Mouse (Mus musculus) heart, postnatal 25 days (tissue): ENCODE results near the gene Ndufaf2. TPM values are rescaled to one million over a fixed set of nuclear protein-coding genes. Genes with fewer than 3 reads are reported as not detected.

Experiments used
- DNase-seq: peaks from one replicate; pipeline ENCODE4 v3.0.0; 2022; ENCODE audit warnings: low spot score
- intact Hi-C: fragments of 180-260 bp; cut with DNase I; formaldehyde crosslinking; loops from one replicate; pipeline ENCODE4 v1.15.1; 2025
- total RNA-seq, 2 experiments: library from RNA; stranded (reverse); gene quantifications; 2 replicates each; pipeline ENCODE4 v1.2.3; 2021

The Ndufaf2 gene
- total RNA-seq, 2 experiments from 2014 or later = 23.5 to 26.1 TPM

DNA sequence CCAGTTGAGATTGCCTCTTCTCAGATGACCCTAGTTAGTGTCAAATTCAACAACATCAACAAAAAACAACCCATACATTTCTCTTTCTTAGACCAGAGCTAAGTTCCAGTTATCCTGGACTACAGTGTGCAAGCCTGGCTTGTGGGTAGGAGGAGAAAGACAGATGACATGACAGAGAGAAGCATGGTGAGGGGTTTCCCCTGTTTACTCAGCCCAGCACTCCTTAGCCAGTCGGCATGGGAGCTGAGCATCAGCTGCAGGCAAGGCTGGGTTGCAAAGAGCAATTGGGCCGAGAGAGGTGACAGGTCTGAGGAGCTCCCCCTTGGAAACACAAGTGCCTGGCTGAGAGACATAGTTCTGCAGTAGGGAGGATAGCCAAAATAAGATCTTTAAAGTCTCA, 57.7 kb downstream of the Ndufaf2 start:
- intact Hi-C loops = no loop called here

DNA sequence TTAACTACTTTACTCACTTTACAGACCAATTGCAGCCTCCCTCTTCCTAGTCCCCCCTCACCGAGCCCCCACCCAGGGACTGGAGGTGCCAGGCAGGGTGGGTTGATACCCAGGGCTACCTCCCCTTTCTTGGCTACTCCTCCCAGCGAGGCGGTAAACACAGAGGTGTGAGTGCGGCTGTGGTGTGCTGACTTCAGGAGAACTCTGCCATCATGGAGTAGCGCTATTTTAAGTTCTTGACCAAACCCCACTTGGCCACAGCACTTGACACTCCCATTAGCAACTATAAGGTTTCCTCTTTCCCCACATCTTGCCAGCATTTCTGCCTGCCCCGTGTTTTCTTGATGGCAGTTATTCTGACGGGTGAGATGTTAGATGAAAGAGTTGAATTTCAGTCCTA, 62.0 kb downstream of the Ndufaf2 start:
- DNase-seq = no peak
- intact Hi-C loops = no loop called here

More for the DNA sequence above, 57.7 kb downstream of the Ndufaf2 start:
- DNase-seq = no peak

DNA sequence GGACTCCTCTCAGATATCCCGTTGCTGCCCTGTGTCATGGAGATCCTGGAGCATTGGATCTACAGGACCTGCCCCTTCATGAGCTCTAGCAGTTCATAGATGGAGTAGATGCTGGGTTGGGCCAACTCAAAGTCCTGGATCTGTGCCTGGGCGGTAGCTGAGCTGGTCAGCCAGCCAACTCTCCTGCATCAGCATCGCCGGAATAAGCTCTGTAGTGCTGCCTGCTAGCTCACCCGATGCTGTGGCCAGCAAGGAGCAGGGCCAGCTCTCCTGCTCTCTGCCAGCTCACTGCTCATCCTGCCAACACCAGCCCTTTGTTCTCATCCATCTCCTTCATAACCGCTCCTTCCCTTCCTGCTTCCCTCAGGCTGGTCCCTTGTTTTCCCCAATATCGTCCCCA, 62.8 kb downstream of the Ndufaf2 start:
- intact Hi-C loops = no loop called here
- peak; percentile 8 for DNase-seq

DNA sequence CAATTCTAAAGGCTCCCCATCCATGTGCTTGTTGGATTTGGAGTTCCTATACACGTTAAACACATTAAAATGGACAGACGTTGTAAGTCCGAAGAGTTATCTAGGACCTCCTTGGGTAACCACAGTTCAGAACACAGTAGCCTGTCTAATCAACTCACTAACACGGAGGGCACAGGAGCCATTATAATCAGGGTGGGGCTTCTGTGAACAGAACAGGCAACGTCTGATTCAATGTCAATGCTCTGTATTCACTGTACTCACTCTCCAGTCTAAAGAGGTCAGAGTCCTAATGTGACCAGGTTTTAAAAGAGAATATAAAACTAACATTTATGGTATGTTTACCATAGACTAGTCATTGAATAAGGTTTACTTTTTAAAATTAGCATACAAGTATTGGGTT, 63.7 kb downstream of the Ndufaf2 start:
- no peak for DNase-seq
- intact Hi-C loops = no loop called here

DNA sequence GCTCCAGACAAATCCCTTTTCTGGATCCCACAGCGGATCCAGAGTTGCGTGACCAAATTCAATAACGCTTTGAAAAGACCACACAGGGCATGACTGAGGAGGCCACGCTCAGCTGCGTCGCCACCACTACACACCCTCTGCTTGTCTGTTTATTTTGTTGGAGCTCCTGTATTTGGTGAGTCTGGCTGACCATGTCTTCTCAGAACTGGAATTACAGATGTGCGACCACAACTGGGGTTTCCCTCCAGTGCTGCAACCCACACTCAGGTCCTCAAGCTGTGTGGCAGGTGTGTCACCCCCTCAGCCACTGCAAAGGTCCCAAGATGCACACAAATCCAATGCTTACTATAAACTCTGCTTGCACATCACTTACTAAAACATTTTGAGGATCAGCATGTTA, 66.1 kb downstream of the Ndufaf2 start:
- intact Hi-C loops = no loop called here

DNA sequence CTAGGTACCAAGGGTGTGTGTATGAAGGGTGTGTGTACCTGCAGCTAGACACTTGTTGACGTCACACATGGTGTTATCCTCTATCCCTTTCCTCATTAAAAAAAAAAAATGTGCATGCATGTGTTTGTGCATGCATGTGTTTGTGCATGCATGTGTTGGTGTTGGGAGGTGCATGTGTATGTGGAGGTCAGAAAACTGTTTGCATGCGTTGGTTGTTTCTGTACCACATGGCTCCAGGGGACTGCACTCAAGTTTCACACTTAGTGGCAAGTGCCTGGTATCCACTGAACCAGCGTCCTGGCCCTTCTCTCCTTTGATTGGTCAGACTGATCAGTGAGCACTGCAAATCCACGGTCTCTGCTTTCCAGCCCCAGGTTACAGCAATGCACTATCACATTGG, 71.7 kb downstream of the Ndufaf2 start:
- intact Hi-C loops = no loop called here
- DNase-seq = no peak

More for the DNA sequence above, 66.1 kb downstream of the Ndufaf2 start:
- DNase-seq = no peak

DNA sequence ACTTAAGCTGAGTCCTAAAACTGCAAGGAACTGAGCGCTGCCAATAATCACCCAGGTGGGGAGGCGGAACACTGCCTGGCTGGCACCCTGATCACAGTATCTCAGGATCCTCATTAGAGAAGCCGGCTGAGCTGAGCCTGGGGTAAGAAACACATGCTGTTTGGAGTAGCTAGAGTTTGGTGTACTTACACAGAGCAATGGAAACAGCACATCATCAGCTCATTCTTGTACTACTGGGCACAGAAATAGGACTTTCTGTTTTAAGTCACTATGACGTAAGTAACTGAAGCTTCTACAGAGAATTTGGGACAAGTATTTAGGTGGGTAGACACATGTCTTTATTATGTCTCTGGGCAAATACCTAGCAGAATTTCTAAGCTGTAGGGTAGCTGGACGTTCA, 72.4 kb downstream of the Ndufaf2 start:
- intact Hi-C loops = no loop called here
- no peak for DNase-seq

DNA sequence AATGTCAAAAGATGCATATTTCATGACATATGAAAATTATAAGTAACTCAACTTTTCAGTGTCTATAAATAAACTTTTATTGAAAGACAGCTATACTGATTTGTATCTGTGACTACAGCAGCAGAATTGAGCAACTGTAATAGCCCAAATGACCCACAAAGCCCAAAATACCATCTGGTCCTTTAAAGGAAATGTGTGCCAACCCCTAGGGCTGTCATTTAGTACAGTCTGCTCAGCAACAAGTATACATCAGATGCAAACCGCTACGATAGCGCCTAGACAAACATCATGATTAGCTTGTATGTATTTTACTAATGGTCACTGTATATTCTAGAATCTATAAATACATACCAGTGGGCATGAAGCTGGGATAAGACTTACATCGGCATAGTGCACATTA, 74.3 kb downstream of the Ndufaf2 start:
- DNase-seq = no peak
- intact Hi-C loops = no loop called here

DNA sequence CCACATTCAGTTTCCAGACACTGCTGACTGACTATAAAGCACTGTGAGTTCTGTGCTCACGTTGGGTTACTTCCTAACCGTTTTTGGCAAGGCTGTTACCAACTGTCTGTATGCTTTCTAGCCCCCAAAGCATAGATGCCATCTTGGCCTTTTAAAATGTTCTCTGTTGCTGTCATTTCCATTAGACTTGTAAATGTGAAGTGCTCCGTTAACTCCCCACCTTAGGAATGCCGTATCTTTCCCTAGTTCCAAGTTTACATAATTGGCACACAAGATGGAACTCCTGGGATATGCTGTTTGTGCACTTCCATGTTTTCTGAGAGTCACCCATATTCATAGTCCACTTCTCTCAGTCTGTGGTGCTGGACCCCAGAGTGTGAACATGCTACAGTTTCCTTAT, 80.5 kb downstream of the Ndufaf2 start:
- intact Hi-C loops = no loop called here

DNA sequence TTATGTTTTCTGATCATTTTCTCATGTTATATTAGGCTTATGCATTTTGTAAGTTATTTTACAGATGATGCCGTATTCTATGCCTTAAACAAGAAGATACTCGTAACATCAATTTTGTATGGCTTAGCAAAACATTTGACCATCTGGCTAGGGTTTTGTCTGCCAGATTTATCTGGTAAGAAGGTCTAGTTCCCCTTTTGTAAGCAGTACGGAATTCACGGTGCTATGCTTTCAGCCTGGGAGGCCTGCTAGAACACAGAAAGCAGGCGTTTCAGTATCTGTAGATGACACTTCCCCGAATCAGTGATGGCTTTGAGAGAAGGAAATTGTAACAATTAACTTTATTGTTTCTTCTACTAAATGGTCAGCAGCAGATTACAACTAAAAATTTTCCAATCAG, 80.9 kb downstream of the Ndufaf2 start:
- intact Hi-C loops = no loop called here
- no peak for DNase-seq

More for the DNA sequence above, 80.5 kb downstream of the Ndufaf2 start:
- no peak for DNase-seq

DNA sequence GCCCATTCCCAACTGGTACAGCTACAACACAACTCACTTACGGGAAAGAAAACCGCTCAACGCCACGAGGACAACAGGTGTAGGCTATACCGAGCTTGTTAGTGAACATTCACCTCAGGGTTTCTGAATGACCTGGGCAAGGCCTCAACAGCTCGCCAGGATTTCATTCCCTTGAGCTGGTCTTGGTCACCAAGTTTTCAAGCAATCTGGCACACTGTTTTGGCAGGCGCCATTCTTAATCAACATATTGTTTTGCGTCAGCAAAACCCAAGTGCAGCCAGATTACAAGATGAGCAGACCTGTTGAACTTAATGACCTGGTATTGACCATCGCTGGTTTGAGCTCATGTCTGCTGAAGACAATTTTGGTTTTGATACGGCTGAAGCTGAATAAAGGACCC, 88.3 kb downstream of the Ndufaf2 start:
- DNase-seq = no peak
- intact Hi-C loops = no loop called here

DNA sequence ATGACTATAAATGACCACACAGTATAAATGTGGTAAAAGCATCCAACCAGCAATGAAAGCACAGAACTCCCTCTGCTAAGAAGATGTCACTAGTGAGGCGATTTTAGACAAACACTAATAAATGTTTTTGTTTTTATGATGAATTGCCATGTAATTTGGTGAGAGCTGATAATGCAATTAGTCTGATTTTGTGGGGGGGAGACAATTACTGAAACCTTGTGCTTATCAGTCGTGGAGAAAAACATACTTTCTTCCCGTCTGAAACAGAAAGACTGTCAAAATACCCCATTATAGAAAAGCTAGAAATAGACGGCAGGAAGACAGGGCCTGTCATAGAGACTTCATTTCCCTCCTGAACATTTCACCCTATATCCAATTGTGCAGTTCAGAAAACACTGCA, 89.3 kb downstream of the Ndufaf2 start:
- intact Hi-C loops = no loop called here
- DNase-seq = no peak

DNA sequence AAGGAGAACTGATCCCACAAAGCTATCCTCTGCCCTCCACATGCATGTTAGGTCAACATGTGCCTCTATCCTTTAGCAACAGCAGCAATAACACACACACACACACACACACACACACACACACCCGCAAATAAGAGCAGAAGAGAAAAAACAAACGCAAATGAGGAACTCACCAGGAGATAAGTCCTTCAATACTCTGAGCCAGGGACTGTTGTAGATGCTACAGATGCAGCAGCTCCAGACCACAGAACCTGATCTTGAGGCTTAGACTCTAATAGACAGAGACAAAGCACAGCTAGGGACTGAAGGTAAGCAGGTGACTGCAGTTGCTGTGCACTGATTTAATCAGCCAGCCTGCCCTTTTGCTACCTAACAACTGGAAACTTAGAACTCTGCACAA, 92.4 kb downstream of the Ndufaf2 start:
- intact Hi-C loops = no loop called here
- no peak for DNase-seq

DNA sequence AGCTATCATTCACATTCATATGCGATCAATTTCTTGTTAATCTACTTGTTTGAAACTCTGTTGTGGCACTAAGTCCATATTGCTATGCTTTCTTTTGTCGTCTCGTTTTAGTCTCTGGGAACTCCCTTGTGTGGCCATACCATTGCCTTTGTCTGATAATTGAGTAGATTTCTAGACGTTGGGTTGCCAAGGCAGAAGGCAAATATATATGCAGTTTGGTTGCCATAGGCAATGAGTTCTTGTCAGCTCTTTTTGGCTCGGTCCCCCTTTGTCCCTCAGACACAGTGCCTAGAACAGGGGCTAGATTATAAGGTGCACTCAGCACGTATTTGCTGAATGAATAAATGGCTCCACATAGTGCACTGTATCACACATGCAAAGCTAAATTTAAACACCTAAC, 94.1 kb downstream of the Ndufaf2 start:
- intact Hi-C loops = no loop called here
- no peak for DNase-seq

DNA sequence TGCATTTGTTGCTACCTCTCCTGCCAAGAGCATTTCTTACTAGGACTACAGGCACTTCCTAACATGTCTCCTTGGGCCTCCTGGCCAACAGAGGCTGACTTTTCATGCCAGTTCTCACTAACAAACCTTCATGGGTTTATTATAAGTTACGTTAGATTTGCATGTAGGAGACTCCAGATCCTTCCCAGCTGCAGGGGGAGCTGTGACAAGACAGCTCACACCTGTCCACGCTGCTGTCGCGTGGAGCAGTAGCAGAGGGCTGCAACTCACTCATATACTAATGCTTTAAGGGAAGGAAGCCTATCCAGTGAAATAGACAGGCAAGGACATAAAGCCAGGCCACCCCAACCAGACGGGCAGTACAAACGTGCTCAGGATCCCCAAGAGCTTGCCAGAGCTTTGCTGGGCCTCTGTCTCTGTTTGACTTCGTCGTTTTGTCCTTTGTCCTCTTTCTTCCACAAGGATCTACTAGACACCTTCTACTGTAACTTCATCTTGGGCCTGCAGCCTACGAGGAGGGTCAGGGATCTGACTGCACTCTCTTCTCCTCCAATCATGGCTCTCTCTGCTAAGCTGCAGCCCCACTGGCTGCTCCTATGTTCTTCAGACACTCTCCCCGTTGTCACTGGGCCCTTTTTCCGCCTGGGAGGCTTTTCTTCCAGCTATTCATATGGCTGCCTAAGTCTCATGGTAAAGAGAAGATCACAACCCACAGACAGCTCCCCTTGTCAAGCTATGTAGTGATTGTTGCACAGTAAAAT, 94.9 kb downstream of the Ndufaf2 start:
- no peak for DNase-seq

DNA sequence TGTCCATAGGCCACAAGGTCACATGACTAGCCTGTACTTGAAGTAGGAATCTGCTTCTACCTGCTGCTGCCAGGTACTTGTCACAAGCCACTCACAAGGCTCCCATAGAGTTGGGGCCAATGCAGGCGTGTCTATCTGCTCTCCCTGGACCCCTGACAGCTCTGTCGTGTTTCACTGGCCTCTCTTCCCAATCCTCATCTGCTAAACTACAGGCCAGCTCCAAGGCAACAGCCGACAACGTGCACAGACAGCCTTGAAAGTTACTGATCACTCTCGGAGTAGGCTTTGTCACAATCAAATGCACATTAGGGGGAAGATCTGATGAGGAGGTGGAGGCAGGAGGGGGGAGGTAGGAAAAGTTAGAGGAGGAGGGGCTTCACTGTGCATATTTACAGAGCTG, 95.5 kb downstream of the Ndufaf2 start:
- DNase-seq = no peak
- intact Hi-C loops = no loop called here

More for the DNA sequence above, 94.9 kb downstream of the Ndufaf2 start:
- intact Hi-C loops = no loop called here

DNA sequence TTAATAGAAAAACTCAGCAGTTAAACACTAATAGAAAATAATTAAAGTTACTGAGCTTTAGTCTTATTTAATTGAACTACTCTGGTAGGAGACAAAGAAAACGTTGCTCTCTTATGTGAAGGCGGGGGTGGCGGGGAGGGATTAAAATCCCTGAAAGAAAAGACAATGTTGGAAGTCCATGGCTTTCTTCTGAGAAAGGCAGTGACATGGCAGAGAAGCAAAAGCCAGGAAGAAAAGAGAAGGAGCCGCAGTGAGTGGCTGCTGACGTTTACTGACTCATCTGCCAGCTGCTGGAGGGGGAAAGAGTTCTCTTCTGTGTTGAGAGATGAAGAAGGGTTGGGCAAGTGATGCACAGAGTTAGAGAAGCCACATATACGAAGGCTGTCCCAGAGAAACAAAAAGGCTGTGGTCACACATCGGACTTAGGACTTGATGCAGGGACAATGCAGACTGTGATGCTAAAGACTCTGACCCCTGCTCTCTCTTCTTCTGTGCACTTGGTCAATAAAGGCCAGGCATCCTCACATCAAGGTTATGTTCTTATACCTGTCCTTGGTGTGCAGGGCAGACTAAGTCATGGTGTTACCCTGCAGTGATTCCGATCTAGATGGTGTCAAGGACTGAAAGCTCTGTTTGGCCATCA, 97.4 kb downstream of the Ndufaf2 start:
- intact Hi-C loops = no loop called here
- DNase-seq = no peak

DNA sequence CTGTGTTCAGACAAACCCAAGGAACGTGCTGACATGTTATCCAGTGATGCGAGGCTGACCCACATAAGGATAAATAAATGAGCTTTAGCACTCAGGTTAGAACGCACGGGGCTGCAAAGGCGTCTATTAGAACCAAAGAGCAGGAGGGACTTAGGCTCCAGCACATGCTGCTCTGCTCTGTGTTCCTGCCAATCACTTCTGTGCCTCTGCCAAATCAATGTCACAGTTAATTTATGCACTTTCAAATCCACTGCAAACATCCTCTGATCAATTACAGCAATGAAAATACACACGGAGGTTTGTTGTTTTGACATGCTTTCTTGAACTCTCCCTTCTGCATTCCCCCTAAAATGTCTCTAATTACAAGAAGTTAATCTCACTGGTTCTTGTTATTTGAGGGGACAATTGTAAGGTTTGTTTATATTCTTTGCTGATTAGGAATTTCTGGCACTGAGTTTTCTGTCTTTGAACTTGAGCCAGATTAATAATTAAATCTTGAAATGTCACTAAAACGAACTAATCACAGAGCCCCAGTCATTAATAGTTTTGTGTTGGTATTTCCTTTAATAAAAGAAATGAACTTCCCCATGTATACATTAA, 98.0 kb downstream of the Ndufaf2 start:
- intact Hi-C loops = no loop called here
- DNase-seq = no peak

DNA sequence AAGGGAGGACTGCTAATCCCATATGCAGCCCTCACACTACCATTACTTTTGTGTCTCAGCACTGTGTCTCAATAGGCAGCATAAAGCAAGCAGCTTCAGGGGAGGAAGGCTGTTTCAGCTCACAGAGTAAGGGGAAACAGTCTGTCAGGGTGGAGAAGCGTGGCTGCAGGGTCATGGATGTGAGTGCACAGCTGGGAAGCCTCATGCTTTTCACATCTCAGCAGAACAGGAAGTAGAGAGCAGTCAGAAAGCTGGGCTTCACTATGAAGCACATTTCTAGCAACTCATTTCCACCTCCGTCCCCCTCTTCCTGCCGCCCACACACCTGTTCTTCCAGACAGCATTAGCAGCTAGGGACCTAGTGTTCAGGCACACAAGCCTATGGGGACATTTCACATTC, 101.5 kb downstream of the Ndufaf2 start:
- DNase-seq = no peak
- intact Hi-C loops = no loop called here

DNA sequence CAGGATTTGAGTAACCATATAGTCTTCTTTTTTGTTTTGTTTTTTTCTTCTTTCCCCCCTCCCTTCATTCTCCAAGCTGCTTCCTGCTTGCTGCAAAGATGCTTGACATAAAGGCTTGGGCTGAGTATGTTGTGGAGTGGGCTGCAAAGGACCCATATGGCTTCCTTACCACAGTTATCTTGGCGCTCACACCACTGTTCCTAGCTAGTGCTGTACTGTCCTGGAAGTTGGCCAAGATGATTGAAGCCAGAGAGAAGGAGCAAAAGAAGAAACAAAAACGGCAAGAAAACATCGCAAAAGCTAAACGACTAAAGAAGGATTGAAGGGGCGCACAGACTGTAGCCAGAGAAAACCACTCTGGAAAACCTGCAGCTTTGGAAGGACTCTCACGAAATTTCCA, 111.1 kb downstream of the Ndufaf2 start:
- DNase-seq = no peak
- intact Hi-C loops = loop anchor here (5.0 to 10.0 kb wide), 5 partner anchors 80 to 1103 kb away; partner anchors contain the start of genes Depdc1b and Dimt1

DNA sequence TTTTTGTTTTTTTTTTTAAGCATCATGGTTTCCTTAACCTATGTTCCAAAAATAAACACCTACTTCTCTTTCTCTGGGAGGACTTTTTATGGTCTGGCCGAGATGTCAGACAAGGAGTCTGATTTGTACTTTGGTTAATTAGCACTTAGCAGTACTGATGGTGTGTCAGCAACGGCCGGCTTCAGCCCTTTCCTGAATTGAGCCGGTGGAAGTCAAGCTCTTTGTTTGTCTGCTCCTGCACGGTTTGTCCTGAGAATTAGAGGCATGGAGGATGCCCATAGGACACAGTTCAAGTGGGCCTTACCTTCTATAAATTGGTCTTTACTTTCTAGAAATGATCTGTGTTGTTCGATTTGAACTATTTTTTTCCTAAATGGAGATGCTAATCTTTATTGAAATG, 111.5 kb downstream of the Ndufaf2 start:
- intact Hi-C loops = loop anchor here (5.0 to 10.0 kb wide), 5 partner anchors 80 to 1102 kb away; partner anchors contain the start of genes Depdc1b and Dimt1
- no peak for DNase-seq
